Mouse (Mus musculus) megakaryocyte progenitor cell, adult 5-6 weeks (primary cell): ENCODE measurements around the gene Rhox4a2. TPM values are rescaled to one million over a fixed set of nuclear protein-coding genes. Genes with fewer than 3 reads are reported as not detected.
"Not testable (repeated sequence)": the region's sequence is repeated elsewhere in the genome, so short reads cannot be mapped to it uniquely, and the experiment has no call there.

Experiments
- ATAC-seq: replicated peaks from 2 replicates; pipeline ENCODE4 v1.8.0; 2016; ENCODE audit warnings: mild to moderate bottlenecking, moderate TSS enrichment, inconsistent platforms; ENCODE audit not compliant: poor library complexity
- total RNA-seq, 2 experiments: library from RNA; stranded (forward) in 1 of 2; stranded (reverse) in 1 of 2; fragments of 157-497, 149-512 nt in 1 of 2; fragments of 200-1000 nt in 1 of 2; gene quantifications; 2 replicates each; pipeline versions ENCODE4 v1.2.3 to v1.2.4; 2015 to 2017

Gene Rhox4a2
- total RNA-seq (2015) (not detected in 2 replicates), total RNA-seq (2017) (not detected in 2 replicates)

- ATAC-seq: not testable (repeated sequence)
Measured at GRCm38 (mm10) chrX:37390548-37390947, at the start of gene Rhox4a2. Gene Rhox4a2, plus strand, starts transcription at chrX:37390848.

GRCm38 (mm10) chrX:37379728-37380127 lies 10.9 kb upstream of the Rhox4a2 start, which contains the start of gene Rhox3a2:
Gene Rhox3a2, plus strand, starts transcription at chrX:37380028.
- ATAC-seq: not testable (repeated sequence)

GRCm38 (mm10) chrX:37411767-37412166 lies 21.1 kb downstream of the Rhox4a2 start, which contains the start of gene Rhox2b:
Gene Rhox2b, plus strand, starts transcription at chrX:37412067.
- not testable (repeated sequence) for ATAC-seq

- ATAC-seq: not testable (repeated sequence)
Measured at GRCm38 (mm10) chrX:37432194-37432593, 41.5 kb downstream of the Rhox4a2 start, which contains the start of gene Rhox4b. Gene Rhox4b, plus strand, starts transcription at chrX:37432494.

Other genes with a start within 250 kb of the Rhox4a2 start
- gene Akap14, start 222.0 kb upstream of the Rhox4a2 start, total RNA-seq (2015): 0.20 TPM in 1 of 2 replicates, not detected in the other
- not detected in 2 replicates for gene Akap14, start 222.0 kb upstream of the Rhox4a2 start, total RNA-seq (2017)
- 169 and 211 TPM in 2 replicates for gene Ndufa1, start 199.7 kb upstream of the Rhox4a2 start, total RNA-seq (2015)
- gene Ndufa1, start 199.7 kb upstream of the Rhox4a2 start, total RNA-seq (2017): 92.0 and 145 TPM in 2 replicates
- 6.6 and 9.7 TPM in 2 replicates for gene Rnf113a1, start 199.6 kb upstream of the Rhox4a2 start, total RNA-seq (2015)
- gene Rnf113a1, start 199.6 kb upstream of the Rhox4a2 start, total RNA-seq (2017): 4.4 and 6.0 TPM in 2 replicates
- not detected in 2 replicates for gene Gm9, start 179.8 kb upstream of the Rhox4a2 start, total RNA-seq (2015)
- not detected in 2 replicates for gene Gm9, start 179.8 kb upstream of the Rhox4a2 start, total RNA-seq (2017)
- not detected in 2 replicates for gene Rhox1, start 168.6 kb upstream of the Rhox4a2 start, total RNA-seq (2015)
- gene Rhox1, start 168.6 kb upstream of the Rhox4a2 start, total RNA-seq (2017): not detected in 2 replicates
- not detected in 2 replicates for gene Rhox2a, start 145.9 kb upstream of the Rhox4a2 start, total RNA-seq (2015)
- not detected in 2 replicates for gene Rhox2a, start 145.9 kb upstream of the Rhox4a2 start, total RNA-seq (2017)
- not detected in 2 replicates for gene Rhox3a, start 140.9 kb upstream of the Rhox4a2 start, total RNA-seq (2015)
- not detected in 2 replicates for gene Rhox3a, start 140.9 kb upstream of the Rhox4a2 start, total RNA-seq (2017)
- gene Rhox4a, start 125.5 kb upstream of the Rhox4a2 start, total RNA-seq (2015): not detected in 2 replicates
- gene Rhox4a, start 125.5 kb upstream of the Rhox4a2 start, total RNA-seq (2017): not detected in 2 replicates
- not detected in 2 replicates for gene Rhox3a2, start 10.8 kb upstream of the Rhox4a2 start, total RNA-seq (2015)
- not detected in 2 replicates for gene Rhox3a2, start 10.8 kb upstream of the Rhox4a2 start, total RNA-seq (2017)
- not detected in 2 replicates for gene Rhox2b, start 21.2 kb downstream of the Rhox4a2 start, total RNA-seq (2015)
- gene Rhox2b, start 21.2 kb downstream of the Rhox4a2 start, total RNA-seq (2017): not detected in 2 replicates
- not detected in 2 replicates for gene Rhox4b, start 41.6 kb downstream of the Rhox4a2 start, total RNA-seq (2015)
- gene Rhox4b, start 41.6 kb downstream of the Rhox4a2 start, total RNA-seq (2017): not detected in 2 replicates
- gene Rhox2c, start 62.8 kb downstream of the Rhox4a2 start, total RNA-seq (2015): not detected in 2 replicates
- gene Rhox2c, start 62.8 kb downstream of the Rhox4a2 start, total RNA-seq (2017): not detected in 2 replicates
- gene Rhox3c, start 67.7 kb downstream of the Rhox4a2 start, total RNA-seq (2015): not detected in 2 replicates
- not detected in 2 replicates for gene Rhox3c, start 67.7 kb downstream of the Rhox4a2 start, total RNA-seq (2017)
- not detected in 2 replicates for gene Rhox4c, start 89.5 kb downstream of the Rhox4a2 start, total RNA-seq (2015)
- not detected in 2 replicates for gene Rhox4c, start 89.5 kb downstream of the Rhox4a2 start, total RNA-seq (2017)
- gene Rhox2d, start 102.6 kb downstream of the Rhox4a2 start, total RNA-seq (2015): not detected in 2 replicates
- not detected in 2 replicates for gene Rhox2d, start 102.6 kb downstream of the Rhox4a2 start, total RNA-seq (2017)
- not detected in 2 replicates for gene Rhox4d, start 123.5 kb downstream of the Rhox4a2 start, total RNA-seq (2015)
- not detected in 2 replicates for gene Rhox4d, start 123.5 kb downstream of the Rhox4a2 start, total RNA-seq (2017)
- not detected in 2 replicates for gene Rhox2e, start 139.6 kb downstream of the Rhox4a2 start, total RNA-seq (2015)
- gene Rhox2e, start 139.6 kb downstream of the Rhox4a2 start, total RNA-seq (2017): not detected in 2 replicates
- gene Rhox3e, start 151.2 kb downstream of the Rhox4a2 start, total RNA-seq (2015): not detected in 2 replicates
- gene Rhox3e, start 151.2 kb downstream of the Rhox4a2 start, total RNA-seq (2017): not detected in 2 replicates
- not detected in 2 replicates for gene Rhox4e, start 166.6 kb downstream of the Rhox4a2 start, total RNA-seq (2015)
- not detected in 2 replicates for gene Rhox4e, start 166.6 kb downstream of the Rhox4a2 start, total RNA-seq (2017)
- not detected in 2 replicates for gene Rhox2f, start 180.6 kb downstream of the Rhox4a2 start, total RNA-seq (2015)
- not detected in 2 replicates for gene Rhox2f, start 180.6 kb downstream of the Rhox4a2 start, total RNA-seq (2017)
- not detected in 2 replicates for gene Rhox3f, start 190.1 kb downstream of the Rhox4a2 start, total RNA-seq (2015)
- not detected in 2 replicates for gene Rhox3f, start 190.1 kb downstream of the Rhox4a2 start, total RNA-seq (2017)
- gene Rhox4f, start 216.9 kb downstream of the Rhox4a2 start, total RNA-seq (2015): not detected in 2 replicates
- gene Rhox4f, start 216.9 kb downstream of the Rhox4a2 start, total RNA-seq (2017): not detected in 2 replicates
- not detected in 2 replicates for gene Rhox3g, start 237.8 kb downstream of the Rhox4a2 start, total RNA-seq (2015)
- not detected in 2 replicates for gene Rhox3g, start 237.8 kb downstream of the Rhox4a2 start, total RNA-seq (2017)